Mouse (Mus musculus): ENCODE measurements at regions not wholly inside any gene's neighbourhood (a gene's known extent, or its start where the extent isn't known, plus 50 kb on each side); places are given as distances from the start of the nearest gene placed in this dataset.

- TF ChIP-seq GATA1 (IDR thresholded peaks at IDR 0.05; ENCODE audit: borderline replicate concordance, low read length) (no peak), FLI1 (IDR thresholded peaks at IDR 0.05; ENCODE audit: low read length) (no peak)
Measured at GRCm38 (mm10) chr15:97603492-97603891, 102.1 kb downstream of the Rpap3 start.

Data from megakaryocyte, embryonic 14.5 days (primary cell).